Comparison of ENCODE assay signal across 11 mouse cellular contexts in the genomic region with DNA sequence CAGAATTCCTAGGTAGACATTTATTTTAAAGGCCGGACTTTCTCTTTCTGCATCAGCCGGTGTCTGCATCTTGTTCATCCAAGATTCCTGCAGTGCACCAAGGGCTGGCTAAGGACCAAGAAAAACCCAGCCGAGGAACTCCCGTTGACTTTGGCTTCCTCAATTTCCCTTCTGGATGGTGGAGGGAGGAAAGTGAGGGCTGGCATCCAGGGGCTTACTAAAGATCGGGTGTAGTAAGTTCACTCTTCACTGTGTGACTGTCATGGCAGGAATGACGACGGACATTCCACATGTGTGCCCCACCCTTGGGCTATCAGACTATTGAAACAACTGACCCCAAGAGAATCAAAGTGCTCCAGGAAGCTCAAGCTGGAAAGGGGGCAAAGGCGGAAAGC. TPM values are rescaled to one million over a fixed set of nuclear protein-coding genes. Genes with fewer than 3 reads are reported as not detected.
DNase-seq lines count a peak whose midpoint lies in the region; ATAC-seq lines count a peak whose summit lies in the region.
"Had no signal": no experiment of that assay in that cellular context is flagged by ENCODE, and none has a peak within 500 bp of the region (broad histone marks: within the 10 kb centered on the region; RNA-seq: fewer than 3 reads in every experiment).

No protein-coding gene starts in this region.

- H3K9me3 ChIP-seq in forebrain, embryonic 10.5 days = no peaks in the 10 kb centered on the region
- H3K9me3 ChIP-seq in forebrain, embryonic 15.5 days = no peaks in the 10 kb centered on the region
- H3K9me3 ChIP-seq in embryonic facial prominence, embryonic 10.5 days = no peaks in the 10 kb centered on the region
- no peaks in the 10 kb centered on the region for H3K9me3 ChIP-seq in limb, embryonic 13.5 days

- no peak overlapping the region for H3K4me3 ChIP-seq in forebrain, embryonic 10.5 days
- no peak overlapping the region for H3K4me3 ChIP-seq in forebrain, embryonic 15.5 days
- H3K4me3 ChIP-seq in embryonic facial prominence, embryonic 10.5 days = no peak overlapping the region
- H3K4me3 ChIP-seq in limb, embryonic 13.5 days = no peak overlapping the region

- peaks cover 54% of the 10 kb centered on the region for H3K36me3 ChIP-seq in forebrain, embryonic 10.5 days (replicated peaks)
- no peaks in the 10 kb centered on the region for H3K36me3 ChIP-seq in forebrain, embryonic 15.5 days
- peaks cover 84% of the 10 kb centered on the region for H3K36me3 ChIP-seq in embryonic facial prominence, embryonic 10.5 days (replicated peaks)
- H3K36me3 ChIP-seq in limb, embryonic 13.5 days = peaks cover 54% of the 10 kb centered on the region

- peak overlapping the region; percentile 85; the same call in 1 of the 2 replicates for H3K27ac ChIP-seq in forebrain, embryonic 10.5 days
- no peak overlapping the region for H3K27ac ChIP-seq in forebrain, embryonic 15.5 days (replicated peaks)
- peak overlapping the region; percentile 90 for H3K27ac ChIP-seq in embryonic facial prominence, embryonic 10.5 days (replicated peaks)
- peak overlapping the region; percentile 91; the same call in 1 of the 2 replicates for H3K27ac ChIP-seq in limb, embryonic 13.5 days

- WGBS in forebrain, embryonic 10.5 days = 89% methylated on average over 8 of the region's 8 CpGs
- WGBS in forebrain, embryonic 15.5 days = 82% methylated on average over 8 of the region's 8 CpGs
- WGBS in embryonic facial prominence, embryonic 10.5 days = 88% methylated on average over 8 of the region's 8 CpGs
- WGBS in limb, embryonic 13.5 days = 60% methylated on average over 8 of the region's 8 CpGs

- H3K9ac ChIP-seq in forebrain, embryonic 15.5 days (replicated peaks) = no peak overlapping the region
- H3K9ac ChIP-seq in limb, embryonic 13.5 days = no peak overlapping the region

- no peak overlapping the region for H3K4me2 ChIP-seq in forebrain, embryonic 15.5 days (replicated peaks)
- H3K4me2 ChIP-seq in limb, embryonic 13.5 days (replicated peaks) = peak overlapping the region; percentile 46

- intact Hi-C loops in heart, postnatal 10 days (cut with DNase I) = no loop called here

- DNase-seq in forebrain, embryonic 10.5 days (ENCODE audit: extremely low spot score, low spot score) = no peak
- no peak for DNase-seq in embryonic facial prominence, embryonic 10.5 days (ENCODE audit: low spot score)
- peak; percentile 64 to 66 for DNase-seq in heart, postnatal 10 days
- no peak for DNase-seq in retina, embryonic 14.5 days (ENCODE audit: low spot score)
- DNase-seq in layer of hippocampus, adult 9-11 months = no peak
- DNase-seq: cerebellum, adult 9-11 months had no signal

- H3K27me3 ChIP-seq in forebrain, embryonic 10.5 days (ENCODE audit: poor library complexity, severe bottlenecking) = no peaks in the 10 kb centered on the region
- no peaks in the 10 kb centered on the region for H3K27me3 ChIP-seq in forebrain, embryonic 15.5 days
- no peaks in the 10 kb centered on the region for H3K27me3 ChIP-seq in embryonic facial prominence, embryonic 10.5 days (replicated peaks; ENCODE audit: low read depth, poor library complexity, severe bottlenecking)
- no peaks in the 10 kb centered on the region for H3K27me3 ChIP-seq in limb, embryonic 13.5 days

- no peak for ATAC-seq in forebrain, embryonic 15.5 days (replicated peaks)
- ATAC-seq in limb, embryonic 13.5 days (ENCODE audit: low FRiP score, low read depth) = no peak
- no peak for ATAC-seq in megakaryocyte-erythroid progenitor cell, adult 5-6 weeks (replicated peaks; ENCODE audit: low FRiP score, low TSS enrichment, poor library complexity, severe bottlenecking)
- ATAC-seq: forebrain, embryonic 16.5 days; hindbrain, embryonic 16.5 days had no signal

- H3K4me1 ChIP-seq in forebrain, embryonic 10.5 days = peaks cover 60% of the 10 kb centered on the region
- H3K4me1 ChIP-seq in forebrain, embryonic 15.5 days = peaks cover 35% of the 10 kb centered on the region
- peaks cover 53% of the 10 kb centered on the region for H3K4me1 ChIP-seq in embryonic facial prominence, embryonic 10.5 days
- H3K4me1 ChIP-seq in limb, embryonic 13.5 days = peaks cover 87% of the 10 kb centered on the region

RNA-seq across cellular contexts. Expression of gene Fstl1, which starts 14.1 kb away (rescaled TPM):
- polyA plus RNA-seq in forebrain, embryonic 10.5 days (2016; fragmentation: Nextera tagmentation; extraction: Ambion mirVana) = 140 and 143 TPM in 2 replicates
- polyA plus RNA-seq in forebrain, embryonic 15.5 days (2015; fragmentation: Nextera tagmentation; extraction: Ambion mirVana) = 80.6 and 82.9 TPM in 2 replicates
- 192 and 210 TPM in 2 replicates for polyA plus RNA-seq in embryonic facial prominence, embryonic 10.5 days (2016; fragmentation: Nextera tagmentation; extraction: Ambion mirVana)
- 100 to 1,000 TPM; 352 to 420 TPM for total RNA-seq in heart, postnatal 10 days (2021)
- polyA plus RNA-seq in limb, embryonic 13.5 days (2015; fragmentation: Nextera tagmentation; extraction: Ambion mirVana) = 714 and 731 TPM in 2 replicates
- total RNA-seq in megakaryocyte-erythroid progenitor cell, adult 5-6 weeks (2014; fragmentation: Nextera tagmentation) = 2.1 TPM in 1 of 2 replicates, not detected in the other
- total RNA-seq in megakaryocyte-erythroid progenitor cell, adult 5-6 weeks (2017) = 0.23 and 0.42 TPM in 2 replicates

Comparison
In these comparisons a context has a peak if more than half of its experiments do, and no peak if none do; other contexts are left out.
1. DNase-seq: peak in heart, postnatal 10 days (2 of 2); none in forebrain, embryonic 10.5 days (single experiment), embryonic facial prominence, embryonic 10.5 days (single experiment), retina, embryonic 14.5 days (single experiment) and layer of hippocampus, adult 9-11 months (single experiment).